Comparison of ENCODE assay signal across 7 mouse cellular contexts in genomic region chr2:94059459-94059858, GRCm38 (mm10). TPM values are rescaled to one million over a fixed set of nuclear protein-coding genes. Genes with fewer than 3 reads are reported as not detected.
DNase-seq lines count a peak whose midpoint lies in the region; ATAC-seq and TF ChIP-seq lines count a peak whose summit lies in the region.

No protein-coding gene starts in this region.

- DNase-seq in hindbrain, postnatal 0 days (ENCODE audit: low spot score) = no peak
- no peak for DNase-seq in hindbrain, embryonic 14.5 days (ENCODE audit: low spot score)
- DNase-seq in urinary bladder, postnatal 14 days (ENCODE audit: low spot score) = peak; percentile 31
- no peak for DNase-seq in urinary bladder, postnatal 36 days (ENCODE audit: low spot score in 2 of 2)
- peak; percentile 65 for DNase-seq in kidney, postnatal 10 days
- no peak for DNase-seq in ovary, postnatal 10 days (ENCODE audit: low spot score)
- DNase-seq in midbrain, embryonic 11.5 days (ENCODE audit: low spot score, missing footprints) = no peak

- no peaks in the 10 kb centered on the region for H3K27me3 ChIP-seq in hindbrain, postnatal 0 days (ENCODE audit: insufficient read depth, low read length)
- H3K27me3 ChIP-seq in hindbrain, embryonic 14.5 days (ENCODE audit: control insufficient read depth, insufficient read depth, low read length) = no peaks in the 10 kb centered on the region
- H3K27me3 ChIP-seq in midbrain, embryonic 11.5 days (ENCODE audit: control insufficient read depth, insufficient read depth, low read length) = no peaks in the 10 kb centered on the region

- H3K36me3 ChIP-seq in hindbrain, postnatal 0 days (ENCODE audit: insufficient read depth, low read length) = no peaks in the 10 kb centered on the region
- no peaks in the 10 kb centered on the region for H3K36me3 ChIP-seq in hindbrain, embryonic 14.5 days (replicated peaks; ENCODE audit: control insufficient read depth, insufficient read depth)
- no peaks in the 10 kb centered on the region for H3K36me3 ChIP-seq in midbrain, embryonic 11.5 days (ENCODE audit: control insufficient read depth, insufficient read depth, low read length)

- no peaks in the 10 kb centered on the region for H3K9me3 ChIP-seq in hindbrain, postnatal 0 days (ENCODE audit: low read length)
- H3K9me3 ChIP-seq in hindbrain, embryonic 14.5 days (ENCODE audit: control insufficient read depth, low read length) = no peaks in the 10 kb centered on the region
- no peaks in the 10 kb centered on the region for H3K9me3 ChIP-seq in midbrain, embryonic 11.5 days (ENCODE audit: control insufficient read depth, low read length)

- H3K27ac ChIP-seq in hindbrain, postnatal 0 days = no peak overlapping the region
- no peak overlapping the region for H3K27ac ChIP-seq in hindbrain, embryonic 14.5 days
- H3K27ac ChIP-seq in midbrain, embryonic 11.5 days (ENCODE audit: low read depth, low read length) = no peak overlapping the region

- ATAC-seq in hindbrain, postnatal 0 days = no peak
- ATAC-seq in hindbrain, embryonic 14.5 days (ENCODE audit: low FRiP score) = no peak
- no peak for ATAC-seq in midbrain, embryonic 11.5 days (ENCODE audit: low FRiP score)

- H3K4me1 ChIP-seq in hindbrain, postnatal 0 days (ENCODE audit: insufficient read depth, low read length) = no peaks in the 10 kb centered on the region
- no peaks in the 10 kb centered on the region for H3K4me1 ChIP-seq in hindbrain, embryonic 14.5 days (replicated peaks; ENCODE audit: control insufficient read depth, insufficient read depth, low read length)
- H3K4me1 ChIP-seq in midbrain, embryonic 11.5 days (ENCODE audit: control insufficient read depth, insufficient read depth, low read length) = no peaks in the 10 kb centered on the region

- no peak overlapping the region for H3K9ac ChIP-seq in hindbrain, postnatal 0 days (replicated peaks; ENCODE audit: low read length)
- H3K9ac ChIP-seq in hindbrain, embryonic 14.5 days = no peak overlapping the region
- H3K9ac ChIP-seq in midbrain, embryonic 11.5 days (ENCODE audit: low read length) = no peak overlapping the region

- TF ChIP-seq CTCF in hindbrain, postnatal 0 days (IDR thresholded peaks at IDR 0.05; ENCODE audit: low read depth) = peak; percentile 48

- no peak overlapping the region for H3K4me3 ChIP-seq in hindbrain, postnatal 0 days (ENCODE audit: low read length)
- H3K4me3 ChIP-seq in hindbrain, embryonic 14.5 days (replicated peaks; ENCODE audit: low read length) = no peak overlapping the region
- H3K4me3 ChIP-seq in midbrain, embryonic 11.5 days (ENCODE audit: low read depth, low read length) = no peak overlapping the region

- WGBS in hindbrain, postnatal 0 days = 82% methylated on average over 5 of the region's 5 CpGs
- 81% methylated on average over 5 of the region's 5 CpGs for WGBS in hindbrain, embryonic 14.5 days
- 83% methylated on average over 5 of the region's 5 CpGs for WGBS in midbrain, embryonic 11.5 days

- no peak overlapping the region for H3K4me2 ChIP-seq in hindbrain, postnatal 0 days (ENCODE audit: low read depth, low read length)
- H3K4me2 ChIP-seq in hindbrain, embryonic 14.5 days (replicated peaks) = no peak overlapping the region
- no peak overlapping the region for H3K4me2 ChIP-seq in midbrain, embryonic 11.5 days

RNA-seq across cellular contexts. Expression of gene Alkbh3, which starts 48.9 kb away (rescaled TPM):
- total RNA-seq in hindbrain, postnatal 0 days (2014; rRNA removed) = 21.6 and 61.1 TPM in 2 replicates
- 48.9 and 51.7 TPM in 2 replicates for polyA plus RNA-seq in hindbrain, postnatal 0 days (2015; fragmentation: Nextera tagmentation; extraction: Ambion mirVana)
- polyA plus RNA-seq in hindbrain, embryonic 14.5 days (2014; fragmentation: Nextera tagmentation; extraction: Ambion mirVana) = 43.2 and 52.6 TPM in 2 replicates
- polyA plus RNA-seq in midbrain, embryonic 11.5 days (2014; fragmentation: Nextera tagmentation; extraction: Ambion mirVana) = 50.8 and 51.3 TPM in 2 replicates

Comparison
In these comparisons a context has a peak if more than half of its experiments do, and no peak if none do; other contexts are left out.
1. DNase-seq: peak in urinary bladder, postnatal 14 days (single experiment) and kidney, postnatal 10 days (single experiment); none in hindbrain, postnatal 0 days (single experiment), hindbrain, embryonic 14.5 days (single experiment), urinary bladder, postnatal 36 days (0 of 2), ovary, postnatal 10 days (single experiment) and midbrain, embryonic 11.5 days (single experiment).